Mouse (Mus musculus): ENCODE results near the gene Chst14.

Chst14 gene

DNA sequence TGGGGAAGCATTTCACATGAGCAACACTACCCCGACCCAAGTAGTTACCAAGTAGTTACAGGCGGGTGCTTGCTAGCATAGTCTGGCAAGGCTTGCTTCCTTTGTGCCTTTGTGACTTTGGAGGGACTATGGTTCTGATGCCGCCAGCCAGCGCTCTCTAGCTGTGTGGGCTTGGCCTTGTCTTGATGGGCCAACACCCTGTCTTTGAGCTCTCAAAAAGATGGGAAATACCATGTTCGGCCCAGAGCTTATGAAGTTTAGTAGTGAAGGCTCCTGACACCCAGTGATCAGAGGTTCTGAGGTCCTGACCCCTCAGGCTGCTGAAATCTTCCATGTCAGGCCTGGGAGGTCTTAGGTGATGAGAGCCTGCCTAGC is 20.2 kb upstream of the Chst14 start:
- no peak for DNase-seq

GRCm38 (mm10) chr2:118907781-118908180 is 18.5 kb upstream of the Chst14 start:
- no peak for DNase-seq

DNA sequence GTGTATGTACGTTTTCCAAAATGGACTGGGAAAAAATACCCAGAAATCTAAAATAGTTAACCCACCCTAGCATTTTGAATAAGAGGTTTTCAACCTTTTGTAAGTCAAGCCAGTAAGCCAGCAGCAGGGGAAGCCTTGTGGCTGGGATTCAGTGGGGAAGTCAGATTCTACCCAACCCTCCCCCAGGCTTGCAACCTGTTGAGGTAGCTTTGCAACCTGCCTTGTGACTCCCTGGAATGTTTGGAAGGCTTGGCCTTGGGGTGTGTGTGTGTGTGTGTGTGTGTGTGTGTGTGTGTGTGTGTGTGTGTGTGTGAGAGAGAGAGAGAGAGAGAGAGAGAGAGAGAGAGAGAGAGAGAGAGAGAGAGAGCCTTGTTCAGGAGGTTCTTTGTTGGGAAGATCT is 17.1 kb upstream of the Chst14 start:
- no peak for DNase-seq

DNA sequence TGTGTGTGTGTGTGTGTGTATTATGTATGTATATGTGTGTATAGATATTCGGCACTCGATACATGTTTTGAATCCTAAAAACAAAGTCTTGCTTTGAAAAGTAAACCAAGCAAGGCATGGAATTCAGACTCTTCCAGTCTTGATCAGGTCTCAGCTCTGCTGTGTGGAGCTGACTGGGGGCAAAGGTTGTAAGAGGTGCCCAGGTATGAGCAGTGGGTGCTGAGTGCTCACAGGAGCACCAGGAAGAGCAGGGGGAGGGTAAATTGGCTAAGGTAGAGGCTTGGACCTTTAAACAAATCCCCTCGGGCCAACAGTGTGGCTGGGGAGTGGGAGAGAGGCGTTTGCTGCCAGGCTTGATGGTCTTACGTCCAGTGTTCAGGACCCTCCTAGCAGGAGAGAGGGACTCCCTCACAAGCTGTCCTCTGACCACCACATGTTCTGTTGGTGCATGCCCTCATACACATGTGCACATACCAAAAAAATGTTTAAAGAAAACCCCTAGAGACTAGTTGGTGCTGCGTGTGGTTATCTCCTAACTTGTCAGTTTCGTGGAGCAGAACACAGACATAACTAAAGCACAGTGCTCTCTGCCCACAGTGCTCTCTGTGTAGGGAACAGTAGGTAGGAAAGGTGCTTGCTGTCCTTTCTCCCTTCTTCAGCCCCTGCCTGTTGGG is 15.6 kb upstream of the Chst14 start:
- DNase-seq, result no peak

- DNase-seq, result no peak
Observed at GRCm38 (mm10) chr2:118912706-118913105, 13.6 kb upstream of the Chst14 start.

DNA sequence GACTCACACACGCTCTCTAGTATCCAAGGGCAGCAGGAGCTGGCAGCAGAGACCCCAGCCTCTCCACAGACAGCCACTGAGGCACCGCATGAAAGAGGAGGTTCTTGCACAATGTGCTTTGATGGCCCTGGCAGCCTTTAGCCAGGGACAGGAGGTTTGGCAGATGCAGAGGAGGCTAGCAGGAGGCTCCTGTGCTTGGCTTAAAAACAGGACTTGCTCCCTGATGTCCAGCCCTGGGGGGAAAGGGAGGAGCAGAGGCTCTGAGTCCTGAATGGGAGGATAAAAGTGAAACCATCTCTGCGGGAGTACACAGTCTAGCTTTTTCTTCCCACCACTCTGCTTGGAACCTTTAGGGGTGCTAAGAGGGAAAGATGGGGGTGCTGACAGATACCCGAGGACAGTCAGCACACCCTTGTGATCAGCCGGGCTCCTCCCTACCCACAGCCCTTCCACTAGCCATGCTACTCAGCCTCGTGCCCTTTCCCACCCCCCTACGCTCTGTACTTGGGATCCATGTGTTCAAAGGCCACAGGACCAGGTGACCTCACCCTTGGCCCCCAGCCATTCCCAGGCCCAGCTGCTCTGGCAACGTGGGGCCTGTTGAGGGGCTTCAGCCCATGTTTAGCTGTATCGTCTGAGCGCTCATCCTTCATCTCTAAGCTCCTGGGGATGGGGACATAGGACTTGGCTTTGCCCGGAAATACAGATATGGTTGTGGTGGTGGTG is 12.6 kb upstream of the Chst14 start:
- DNase-seq, result peak; percentile 76

GRCm38 (mm10) chr2:118914685-118915084 is 11.6 kb upstream of the Chst14 start:
- DNase-seq, result peak; percentile 27

DNA sequence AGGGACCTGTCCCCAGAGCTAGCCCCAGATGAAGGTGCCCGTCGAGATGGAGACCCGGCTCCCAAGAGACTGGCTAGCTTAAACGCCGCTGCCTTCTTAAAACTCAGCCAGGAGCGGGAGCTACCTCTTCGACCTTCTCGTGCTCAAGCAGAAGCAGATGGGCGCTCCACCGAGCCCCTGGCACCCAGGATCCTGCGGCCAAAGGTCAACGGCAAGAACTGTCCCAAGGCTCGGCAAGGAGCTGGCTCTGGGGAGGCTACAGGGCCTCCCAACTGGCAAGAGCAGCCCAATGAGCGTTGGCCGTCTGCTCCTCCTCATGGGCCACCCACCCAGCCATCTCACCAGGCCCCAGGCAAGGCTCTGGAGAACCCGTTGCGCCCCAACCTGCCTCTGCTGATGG is 9.9 kb upstream of the Chst14 start:
- peak; percentile 25 for DNase-seq

DNA sequence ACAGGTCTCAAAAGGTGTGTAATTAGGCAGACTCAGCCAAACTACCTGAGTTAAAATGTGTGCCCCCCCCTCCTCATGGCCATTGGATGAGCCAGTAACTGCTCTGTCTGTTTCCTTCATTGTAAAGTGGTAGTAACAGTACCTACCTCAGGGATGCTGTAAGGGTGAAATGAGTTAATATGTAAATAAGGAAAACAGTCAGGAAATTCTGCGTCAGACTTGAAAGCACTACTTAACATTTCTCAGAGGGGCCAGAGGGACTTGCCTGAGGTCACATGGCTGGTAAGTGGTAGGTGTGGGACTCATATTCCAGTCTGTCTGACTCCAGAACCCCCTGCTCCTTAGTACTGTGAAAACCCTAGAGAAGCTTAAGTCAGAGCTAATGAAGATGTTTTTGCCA is 7.8 kb upstream of the Chst14 start:
- no peak for DNase-seq

DNA sequence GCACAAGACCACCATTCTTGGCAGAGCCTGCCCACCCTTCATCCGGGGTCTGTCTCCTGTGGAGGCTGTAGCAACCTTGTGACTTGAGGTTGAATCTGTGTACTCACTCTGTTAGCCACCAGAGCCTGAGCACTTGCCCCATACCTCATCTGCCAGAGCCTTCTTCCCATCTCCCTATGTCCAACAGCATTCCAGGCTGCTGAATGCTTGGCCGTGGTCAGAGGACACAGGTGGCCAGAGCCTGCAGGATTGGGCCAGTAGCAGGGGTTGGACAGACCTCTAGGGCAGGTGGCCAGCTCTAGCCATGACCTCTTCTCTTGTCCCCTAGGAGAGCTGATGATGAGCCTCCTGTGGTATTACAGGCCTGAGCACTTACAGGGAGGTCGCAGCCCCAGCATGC is 5.9 kb upstream of the Chst14 start:
- DNase-seq, result peak; percentile 49

DNA sequence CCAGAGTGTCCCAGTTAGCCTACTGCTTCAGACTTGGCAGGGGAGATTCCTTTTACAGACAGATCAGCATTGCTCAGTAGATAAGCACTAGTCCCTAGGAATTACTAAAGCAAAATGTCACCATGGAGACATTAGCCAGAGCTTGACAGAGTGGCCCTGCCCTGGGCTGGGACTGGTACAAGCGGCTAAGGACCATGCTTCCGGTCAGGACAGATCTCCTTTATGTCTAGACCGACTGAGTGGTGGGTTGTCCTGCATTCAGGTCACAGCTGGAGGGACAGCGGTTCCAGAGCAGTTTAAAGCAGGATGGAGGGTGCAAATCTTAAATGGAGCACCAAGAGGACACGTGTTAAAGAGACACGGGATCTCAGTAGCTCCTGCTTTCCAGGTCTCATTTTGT is 344 bp upstream of the Chst14 start:
- no peak for DNase-seq

DNA sequence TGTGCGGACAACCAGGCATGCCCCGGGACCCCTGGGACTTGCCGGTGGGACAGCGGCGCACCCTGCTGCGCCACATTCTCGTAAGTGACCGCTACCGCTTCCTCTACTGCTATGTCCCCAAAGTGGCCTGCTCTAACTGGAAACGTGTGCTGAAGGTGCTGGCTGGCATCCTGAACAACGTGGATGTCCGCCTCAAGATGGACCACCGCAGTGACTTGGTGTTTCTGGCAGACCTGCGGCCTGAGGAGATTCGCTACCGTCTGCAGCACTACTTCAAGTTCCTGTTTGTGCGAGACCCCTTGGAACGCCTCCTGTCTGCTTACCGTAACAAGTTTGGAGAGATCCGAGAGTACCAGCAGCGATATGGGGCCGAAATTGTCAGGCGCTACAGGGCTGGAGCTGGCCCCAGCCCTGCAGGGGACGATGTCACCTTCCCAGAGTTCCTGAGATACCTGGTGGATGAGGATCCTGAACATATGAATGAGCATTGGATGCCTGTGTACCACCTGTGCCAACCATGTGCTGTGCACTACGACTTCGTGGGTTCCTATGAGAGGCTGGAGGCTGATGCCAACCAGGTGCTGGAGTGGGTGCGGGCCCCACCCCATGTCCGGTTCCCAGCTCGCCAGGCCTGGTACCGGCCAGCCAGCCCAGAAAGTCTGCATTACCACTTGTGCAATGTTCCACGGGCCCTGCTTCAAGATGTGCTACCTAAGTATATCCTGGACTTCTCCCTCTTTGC is 873 bp downstream of the Chst14 start:
- DNase-seq, result peak; percentile 35

GRCm38 (mm10) chr2:118941341-118941740 is 15.0 kb downstream of the Chst14 start:
- no peak for DNase-seq

DNA sequence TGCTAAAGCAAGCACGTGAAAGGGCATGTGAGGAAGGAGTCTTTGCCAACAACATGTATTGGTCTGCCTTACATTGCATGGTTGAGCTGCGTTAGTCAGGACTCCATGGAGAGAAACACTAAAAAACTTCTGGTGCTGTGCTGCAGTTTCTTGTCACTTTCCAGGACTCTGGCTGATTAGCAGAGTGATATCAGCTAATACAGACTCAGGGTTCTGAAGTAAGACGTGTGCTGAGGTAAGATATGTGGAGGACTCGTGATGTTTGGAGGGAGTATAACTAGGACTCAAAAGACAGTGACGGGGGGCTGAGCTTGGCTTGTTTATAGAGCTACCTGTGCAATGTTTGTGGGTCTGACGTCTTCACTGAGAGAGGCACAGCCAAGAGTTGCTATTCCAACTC is 16.9 kb downstream of the Chst14 start:
- no peak for DNase-seq

DNA sequence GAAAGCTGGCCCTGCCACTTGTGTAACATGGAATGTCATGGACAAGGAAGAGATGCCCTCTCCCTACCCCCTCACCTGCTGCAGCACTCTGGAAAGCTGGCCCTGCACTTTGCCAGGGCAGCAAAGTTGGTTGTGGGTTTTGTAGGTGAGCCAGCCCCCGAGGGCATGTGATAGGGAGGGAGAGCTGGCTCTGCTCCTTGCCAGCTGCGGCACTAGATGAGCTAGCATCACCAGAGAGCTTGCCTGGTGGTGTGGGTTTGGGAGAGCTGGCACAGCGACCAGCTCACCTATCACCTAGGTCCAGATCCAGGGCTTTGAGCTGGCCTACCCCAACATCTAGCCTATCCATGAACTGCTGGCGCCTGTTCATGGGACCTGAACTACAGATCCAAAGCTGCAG is 22.5 kb downstream of the Chst14 start:
- DNase-seq, result no peak

DNA sequence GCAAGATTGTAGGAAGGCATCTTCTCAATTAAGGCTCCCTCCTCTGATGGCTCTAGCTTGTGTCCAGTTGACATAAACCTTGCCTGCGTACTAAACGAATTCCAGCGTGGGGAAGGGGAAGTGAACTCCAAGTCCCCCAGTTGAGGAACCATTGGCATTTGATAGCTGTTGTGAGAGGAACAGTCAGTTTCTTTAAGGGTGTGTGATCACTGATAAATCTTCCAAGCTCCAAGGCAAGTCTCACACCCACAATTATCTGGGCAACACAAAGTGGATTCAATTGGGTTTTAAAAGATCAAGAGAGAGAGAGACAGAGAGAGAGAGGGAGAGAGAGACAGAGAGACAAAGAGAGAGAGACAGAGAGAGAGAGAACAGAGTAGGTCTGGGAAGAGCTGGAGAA is 23.4 kb downstream of the Chst14 start:
- no peak for DNase-seq

DNA sequence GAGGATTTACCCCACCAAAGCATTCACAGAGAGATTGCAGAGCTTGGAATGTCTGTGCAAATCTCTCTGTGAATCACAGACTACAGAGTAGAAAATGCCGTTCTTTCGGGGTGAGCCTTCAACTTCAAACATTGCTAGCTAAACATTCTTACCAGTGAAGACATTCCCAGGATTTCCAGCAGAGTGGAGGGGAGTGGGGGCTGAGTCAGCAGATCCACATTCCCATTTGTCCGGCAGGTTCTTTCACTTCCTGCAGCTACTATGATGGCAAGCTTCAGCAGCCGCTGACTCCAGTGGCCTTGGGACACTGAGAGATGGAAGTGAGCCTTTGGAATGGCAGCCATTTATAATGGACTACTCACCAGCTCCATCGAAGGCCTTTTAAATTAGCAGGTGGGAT is 30.2 kb downstream of the Chst14 start:
- no peak for DNase-seq

DNA sequence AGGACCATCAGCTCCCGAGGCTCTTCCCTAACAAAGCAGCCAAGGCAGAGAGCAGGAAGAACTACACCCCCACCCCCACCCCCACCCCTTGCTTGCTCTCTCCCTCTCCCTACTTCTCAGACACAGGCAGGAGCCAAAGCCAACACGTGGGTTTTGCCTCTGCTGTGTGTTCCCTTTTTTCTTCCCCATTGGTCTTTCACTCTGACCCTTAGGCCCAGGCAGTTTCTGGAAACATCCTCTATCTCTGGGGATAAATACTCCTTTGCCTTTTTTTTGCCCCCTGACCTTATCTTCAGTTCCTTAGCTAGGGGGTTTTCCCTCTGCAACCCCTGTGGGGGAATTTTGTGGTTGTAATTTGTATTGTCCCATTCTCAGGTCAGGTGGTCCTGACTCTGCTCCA is 33.3 kb downstream of the Chst14 start:
- DNase-seq, result no peak

DNA sequence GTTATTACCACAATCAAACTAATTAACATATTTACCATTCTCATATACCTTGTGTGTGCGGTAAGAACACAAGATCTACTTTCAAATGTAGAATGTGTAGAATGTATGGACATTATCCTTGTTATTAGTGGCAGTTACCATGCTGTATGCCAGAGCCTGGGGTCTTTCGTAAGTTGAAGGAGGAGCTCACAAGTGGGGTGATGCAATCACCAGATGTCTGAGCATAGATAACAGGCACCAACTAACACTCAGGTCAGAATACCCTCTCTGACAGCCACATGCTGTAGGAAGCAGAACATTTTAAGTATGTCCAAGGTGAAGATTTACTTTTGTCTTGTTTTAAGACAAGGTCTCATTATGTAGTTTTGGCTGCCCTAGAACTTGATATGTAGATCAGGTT is 34.1 kb downstream of the Chst14 start:
- no peak for DNase-seq

GRCm38 (mm10) chr2:118961546-118961945 is 35.2 kb downstream of the Chst14 start:
- no peak for DNase-seq

- DNase-seq, result no peak
Observed at GRCm38 (mm10) chr2:118963007-118963675, 36.8 kb downstream of the Chst14 start.

GRCm38 (mm10) chr2:118963676-118964012 is 37.3 kb downstream of the Chst14 start:
- DNase-seq, result no peak

DNA sequence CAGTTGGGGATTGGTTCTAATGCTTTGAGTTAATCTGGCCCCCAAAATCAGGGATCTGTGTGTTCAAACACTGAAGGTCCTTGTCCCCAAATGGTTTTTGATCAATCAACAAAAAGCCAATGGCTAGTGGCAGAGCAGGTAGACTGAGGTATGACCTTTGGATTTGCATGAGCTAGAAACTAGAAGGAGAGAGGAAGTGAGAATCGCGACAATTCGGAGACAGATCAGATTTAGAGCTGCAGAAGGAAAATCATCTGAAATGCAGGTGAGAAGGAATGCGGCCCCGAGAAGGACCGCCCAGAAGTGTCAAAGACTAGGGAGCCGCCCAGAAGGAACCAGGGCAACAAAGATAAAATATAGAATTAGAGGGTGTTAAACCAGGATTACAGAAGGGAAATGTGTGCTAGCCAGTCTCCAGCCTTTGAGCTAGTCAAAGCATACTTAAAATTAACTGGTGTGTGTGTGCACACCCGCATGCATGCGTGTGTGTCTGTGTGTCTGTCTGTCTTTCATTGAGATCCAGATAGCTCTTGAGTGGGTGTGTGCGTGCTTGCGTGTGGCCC is 43.4 kb downstream of the Chst14 start:
- DNase-seq, result no peak
